Mouse (Mus musculus) bone marrow macrophage, adult 2 months (primary cell): Measurements from ENCODE around the gene Mctp2.

Experiments
- CTCF ChIP-seq: IDR thresholded peaks from 2 replicates; pipeline ENCODE4 v1.5.1; 2012; ENCODE audit warnings: low read depth, mild to moderate bottlenecking, low read length, moderate library complexity
- POLR2A ChIP-seq: IDR thresholded peaks from 2 replicates; pipeline ENCODE4 v1.6.1; 2012; ENCODE audit warnings: mild to moderate bottlenecking, low read depth, low read length, borderline replicate concordance

DNA sequence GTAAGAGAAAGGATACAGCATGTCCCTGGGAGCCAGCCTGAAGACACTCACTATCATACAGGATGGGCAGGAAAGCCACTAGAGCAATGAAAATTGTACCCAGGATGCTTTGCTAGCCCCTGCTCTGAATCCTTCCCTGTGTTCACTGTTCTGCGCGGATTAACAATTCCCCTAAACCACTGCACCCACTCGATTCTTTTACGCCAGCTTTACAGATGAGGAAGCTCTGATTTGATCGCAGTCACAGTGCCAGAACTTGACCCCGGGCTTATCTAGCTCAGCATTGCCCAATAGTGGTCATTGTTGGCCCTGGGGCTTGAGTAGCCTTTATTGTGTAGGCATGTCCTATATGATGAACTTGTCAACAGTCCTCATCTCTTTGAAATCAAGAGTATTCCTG is 34.9 kb downstream of the Mctp2 start:
- TF ChIP-seq CTCF (no peak), POLR2A (no peak)
